Comparison of ENCODE assay signal across 37 mouse cellular contexts in genomic region chr15:102417524-102417923, GRCm38 (mm10). TPM values are rescaled to one million over a fixed set of nuclear protein-coding genes. Genes with fewer than 3 reads are reported as not detected.
"Had no signal": no experiment of that assay in that cellular context is flagged by ENCODE, and none has a peak within 500 bp of the region (broad histone marks: within the 10 kb centered on the region; RNA-seq: fewer than 3 reads in every experiment).

No protein-coding gene starts in this region.

- H3K9me3 ChIP-seq: heart, embryonic 10.5 days; heart, embryonic 12.5 days; heart, embryonic 13.5 days; heart, embryonic 15.5 days; hindbrain, embryonic 10.5 days; hindbrain, embryonic 12.5 days; hindbrain, embryonic 15.5 days; intestine, embryonic 15.5 days; kidney, embryonic 15.5 days had no signal

- DNase-seq: heart, postnatal 10 days; heart, postnatal 14 days; heart, postnatal 36 days; heart, postnatal 4 days; kidney, adult 11 months; kidney, adult 18-20 months; kidney, adult 2 months; kidney, adult 8-10 months; kidney, adult 9 months; kidney, postnatal 10 days; kidney, postnatal 14 days; kidney, postnatal 25 days; kidney, postnatal 36 days; kidney, postnatal 4 days; layer of hippocampus, adult 9-11 months; layer of hippocampus, postnatal 36 days had no signal

- H3K4me2 ChIP-seq: heart, embryonic 11.5 days; heart, embryonic 12.5 days; heart, embryonic 13.5 days; heart, embryonic 15.5 days; hindbrain, embryonic 12.5 days; hindbrain, embryonic 14.5 days; hindbrain, embryonic 15.5 days; intestine, embryonic 15.5 days; kidney, embryonic 15.5 days had no signal

- H3K27ac ChIP-seq: heart, embryonic 10.5 days; heart, embryonic 13.5 days; heart, embryonic 15.5 days; hindbrain, embryonic 10.5 days; hindbrain, embryonic 12.5 days; hindbrain, embryonic 14.5 days; hindbrain, embryonic 15.5 days; hindbrain, postnatal 0 days; intestine, embryonic 15.5 days; kidney, embryonic 15.5 days; kidney, postnatal 0 days; layer of hippocampus, adult 2 months; left cerebral cortex, adult 2 months had no signal

- H3K4me3 ChIP-seq: heart, embryonic 10.5 days; heart, embryonic 12.5 days; heart, embryonic 13.5 days; heart, embryonic 15.5 days; hindbrain, embryonic 10.5 days; hindbrain, embryonic 12.5 days; hindbrain, embryonic 15.5 days; intestine, embryonic 15.5 days; kidney, embryonic 15.5 days; layer of hippocampus, adult 2 months; left cerebral cortex, adult 2 months had no signal

- H3K9ac ChIP-seq: heart, embryonic 12.5 days; heart, embryonic 13.5 days; heart, embryonic 15.5 days; hindbrain, embryonic 12.5 days; hindbrain, embryonic 14.5 days; hindbrain, embryonic 15.5 days; intestine, embryonic 15.5 days; kidney, embryonic 15.5 days had no signal

- H3K27me3 ChIP-seq: heart, embryonic 12.5 days; heart, embryonic 13.5 days; heart, embryonic 15.5 days; hindbrain, embryonic 12.5 days; hindbrain, embryonic 15.5 days; intestine, embryonic 15.5 days; kidney, embryonic 15.5 days had no signal

- H3K4me1 ChIP-seq: heart, embryonic 10.5 days; heart, embryonic 15.5 days; hindbrain, embryonic 10.5 days; intestine, embryonic 15.5 days; kidney, embryonic 15.5 days had no signal

- ATAC-seq: hindbrain, embryonic 16.5 days; hindbrain, postnatal 0 days; inflammation-experienced regulatory T-cells, adult 6 months; intestine, embryonic 15.5 days had no signal

RNA-seq across cellular contexts. Expression of gene Amhr2, which starts 27.6 kb away (rescaled TPM):
- total RNA-seq: hematopoietic stem cell, adult 5-6 weeks had no signal
- polyA plus RNA-seq: inflammation-experienced regulatory T-cells, adult 6 months had no signal

RNA-seq across cellular contexts. Expression of gene Sp7, which starts 50.5 kb away (rescaled TPM):
- total RNA-seq: heart, postnatal 10 days; heart, postnatal 14 days; heart, postnatal 25 days; heart, postnatal 36 days; heart, postnatal 4 days; hematopoietic stem cell, adult 5-6 weeks had no signal
- polyA plus RNA-seq: heart, postnatal 0 days; inflammation-experienced regulatory T-cells, adult 6 months; large intestine, adult 2 months had no signal
